Mouse (Mus musculus) ES-Bruce4 (cell line): ENCODE measurements around the gene Nlrp10. TPM values are rescaled to one million over a fixed set of nuclear protein-coding genes. Genes with fewer than 3 reads are reported as not detected.
A peak's percentile ranks its signal among the peaks of the same experiment; 100 is the strongest.

Experiments
- H3K27ac ChIP-seq: 2 replicates; pipeline ENCODE4 v1.5.1; 2012; ENCODE audit warnings: low read length, inconsistent platforms; ENCODE audit not compliant: insufficient read depth
- H3K27me3 ChIP-seq: 2 replicates; pipeline ENCODE4 v1.6.1; 2012; ENCODE audit warnings: mild to moderate bottlenecking, low read length, inconsistent platforms; ENCODE audit not compliant: control insufficient read depth, poor library complexity, insufficient read depth, severe bottlenecking
- H3K36me3 ChIP-seq: 2 replicates; pipeline ENCODE4 v1.6.1; 2012; ENCODE audit warnings: inconsistent platforms, mild to moderate bottlenecking, low read length, moderate library complexity; ENCODE audit not compliant: control insufficient read depth, poor library complexity, insufficient read depth, severe bottlenecking
- H3K4me1 ChIP-seq: one replicate; pipeline ENCODE4 v1.8.1; 2011; ENCODE audit warnings: low read length; ENCODE audit not compliant: control insufficient read depth, insufficient read depth
- H3K4me3 ChIP-seq: 2 replicates; pipeline ENCODE4 v1.5.1; 2011; ENCODE audit warnings: low read depth, mild to moderate bottlenecking, low read length
- H3K9ac ChIP-seq: 2 replicates; pipeline ENCODE4 v1.6.1; 2012; ENCODE audit warnings: low read depth, mild to moderate bottlenecking, inconsistent platforms; ENCODE audit not compliant: poor library complexity, severe bottlenecking
- H3K9me3 ChIP-seq: replicated peaks from 2 replicates; pipeline ENCODE4 v1.6.1; 2012; ENCODE audit warnings: mild to moderate bottlenecking, low read length, inconsistent platforms; ENCODE audit not compliant: control insufficient read depth, poor library complexity, insufficient read depth, severe bottlenecking
- CTCF ChIP-seq: IDR thresholded peaks from one replicate; pipeline ENCODE4 v1.8.1; 2011; ENCODE audit warnings: low read depth, low read length
- EP300 ChIP-seq: IDR thresholded peaks from 2 replicates; pipeline ENCODE4 v1.6.1; 2011; ENCODE audit warnings: low read depth, low read length; ENCODE audit not compliant: insufficient read depth
- POLR2A ChIP-seq: IDR thresholded peaks from one replicate; pipeline ENCODE4 v1.8.1; 2011; ENCODE audit warnings: low read length; ENCODE audit not compliant: insufficient read depth
- polyA plus RNA-seq: library from polyadenylated mRNA; stranded (reverse); fragments of >200 nt; gene quantifications from 2 replicates; pipeline ENCODE4 v1.2.4, GENCODE M21; 2011; ENCODE audit warnings: low read depth; ENCODE audit not compliant: missing spikeins, insufficient read depth, insufficient read length

The Nlrp10 gene
- polyA plus RNA-seq, 1 experiment = not detected

DNA sequence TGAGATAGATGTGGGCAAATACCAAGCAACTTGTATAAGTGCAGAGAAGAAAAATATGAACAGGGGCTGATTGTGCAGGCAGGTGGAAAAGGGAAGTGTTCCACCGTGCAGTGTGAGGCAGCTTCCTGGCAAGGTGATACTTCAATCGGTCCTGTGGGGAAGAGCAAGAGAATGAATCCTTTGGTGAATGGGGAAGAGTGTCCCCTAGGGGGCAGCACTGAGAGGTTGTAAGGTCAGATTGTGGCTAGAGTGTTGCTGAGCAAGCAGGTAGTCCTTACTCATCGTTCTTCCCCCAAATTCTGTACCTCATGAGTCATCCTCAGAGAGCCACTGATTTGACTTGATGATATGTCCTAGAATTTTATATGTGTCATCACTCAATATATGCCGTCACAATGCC lies 24.2 kb upstream of the Nlrp10 start:
- H3K9ac ChIP-seq = no peak overlapping the region
- no peaks in the 10 kb centered on the region for H3K4me1 ChIP-seq
- H3K4me3 ChIP-seq = no peak overlapping the region
- no peaks in the 10 kb centered on the region for H3K9me3 ChIP-seq
- no peak overlapping the region for H3K27ac ChIP-seq
- TF ChIP-seq POLR2A (no peak), CTCF (peak; percentile 59)
- H3K27me3 ChIP-seq = peaks cover 6% of the 10 kb centered on the region; the same call in 1 of the 2 replicates
- no peaks in the 10 kb centered on the region for H3K36me3 ChIP-seq

DNA sequence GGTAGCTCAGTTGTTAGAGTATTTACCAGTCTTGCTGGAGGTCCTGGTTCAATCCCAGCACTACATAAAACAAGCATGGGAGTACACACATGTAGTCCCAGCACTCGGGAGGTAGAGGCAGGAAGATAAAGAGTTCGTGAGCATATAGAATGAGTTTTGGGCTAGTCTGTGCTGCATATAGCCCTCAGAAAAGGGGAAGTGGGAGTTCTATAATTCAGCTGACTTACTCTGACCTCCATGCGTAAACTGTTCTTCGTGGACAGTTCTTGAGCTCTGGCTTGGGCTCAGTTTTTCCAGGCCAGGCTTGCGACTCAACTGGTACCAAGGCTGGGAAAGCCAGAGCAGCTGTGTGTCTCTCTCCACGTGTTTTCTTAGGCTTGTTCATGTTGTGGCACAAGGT lies 22.8 kb upstream of the Nlrp10 start:
- H3K9me3 ChIP-seq = no peaks in the 10 kb centered on the region
- H3K4me3 ChIP-seq = no peak overlapping the region
- H3K4me1 ChIP-seq = no peaks in the 10 kb centered on the region
- no peak for TF ChIP-seq EP300
- TF ChIP-seq CTCF = no peak
- TF ChIP-seq POLR2A = no peak
- peaks cover 6% of the 10 kb centered on the region; the same call in 1 of the 2 replicates for H3K27me3 ChIP-seq
- H3K27ac ChIP-seq = no peak overlapping the region
- no peaks in the 10 kb centered on the region for H3K36me3 ChIP-seq
- H3K9ac ChIP-seq = no peak overlapping the region

DNA sequence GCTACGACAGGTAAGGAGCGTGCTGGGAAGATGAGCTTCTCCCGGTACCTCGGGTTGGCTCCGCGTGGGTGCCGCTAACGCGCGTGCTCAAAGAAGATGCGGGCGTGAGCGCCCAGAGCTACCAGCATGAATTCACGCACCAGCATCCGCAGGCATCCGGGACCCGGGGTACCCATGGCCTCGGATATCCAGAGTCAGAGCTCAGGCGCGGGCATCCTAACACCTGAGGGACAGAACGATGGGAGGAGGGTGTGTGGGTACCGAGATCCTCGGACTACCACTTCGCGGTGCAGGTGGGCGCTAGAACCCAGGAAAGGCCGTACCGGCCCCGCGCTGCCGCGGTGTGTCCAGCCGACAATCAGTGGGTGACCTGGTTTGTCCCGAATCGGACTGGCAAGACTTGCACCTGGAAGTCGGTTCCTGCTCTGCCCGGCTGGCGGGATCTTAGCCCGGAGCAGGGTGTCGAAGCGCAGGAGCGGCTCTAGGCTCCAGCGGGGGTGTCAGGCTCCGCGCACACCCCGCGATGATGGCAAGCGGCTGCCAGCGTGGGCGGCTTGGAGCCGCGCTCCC lies 20.9 kb upstream of the Nlrp10 start:
- Histone ChIP-seq H3K9ac (peak overlapping the region; percentile 35), H3K9me3 (no peaks in the 10 kb centered on the region), H3K27me3 (peaks cover 6% of the 10 kb centered on the region; the same call in 1 of the 2 replicates), H3K4me3 (peak overlapping the region; percentile 73), H3K27ac (no peak overlapping the region), H3K4me1 (no peaks in the 10 kb centered on the region), H3K36me3 (0 out of 2 replicates have a peak, but pooled peaks cover under 1% of the 10 kb centered on the region)
- TF ChIP-seq POLR2A (no peak), EP300 (no peak), CTCF (no peak)

DNA sequence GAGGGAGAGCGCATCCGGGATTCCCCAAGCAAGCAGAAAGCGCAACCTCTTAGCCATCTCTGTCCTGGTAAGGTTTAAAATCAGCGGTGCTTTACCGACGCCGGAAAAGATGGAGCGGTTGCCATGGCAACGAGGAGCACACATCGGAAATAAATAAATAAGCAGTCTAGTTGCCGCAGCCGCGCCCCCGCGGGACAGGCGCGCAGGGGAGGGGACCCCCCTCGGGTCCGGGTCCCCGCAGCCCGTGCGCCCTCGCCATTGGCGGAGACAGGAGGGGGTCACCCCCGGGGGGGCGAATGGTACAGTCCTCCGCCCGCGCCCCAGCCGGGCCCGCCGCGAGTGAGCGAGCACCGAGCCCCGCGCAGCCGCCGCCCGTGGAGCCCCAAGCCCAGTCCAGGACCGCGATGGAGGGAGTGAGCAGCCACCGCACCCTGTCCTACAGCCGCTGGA lies 20.4 kb upstream of the Nlrp10 start, which contains the start of gene Tub:
Tub (plus strand) TSS at position 27 of the 450 bp plus-strand sequence.
- peaks cover 6% of the 10 kb centered on the region; the same call in 1 of the 2 replicates for H3K27me3 ChIP-seq
- H3K9ac ChIP-seq = peak within 1 kb of the TSS; percentile 35
- H3K4me1 ChIP-seq = no peaks in the 10 kb centered on the region
- H3K27ac ChIP-seq = no peak within 1 kb of the TSS
- H3K4me3 ChIP-seq = peak within 1 kb of the TSS; percentile 73
- H3K36me3 ChIP-seq = peaks cover 5% of the 10 kb centered on the region; the same call in 1 of the 2 replicates
- H3K9me3 ChIP-seq = no peaks in the 10 kb centered on the region
- TF ChIP-seq CTCF = no peak
- no peak for TF ChIP-seq EP300
- TF ChIP-seq POLR2A = no peak

DNA sequence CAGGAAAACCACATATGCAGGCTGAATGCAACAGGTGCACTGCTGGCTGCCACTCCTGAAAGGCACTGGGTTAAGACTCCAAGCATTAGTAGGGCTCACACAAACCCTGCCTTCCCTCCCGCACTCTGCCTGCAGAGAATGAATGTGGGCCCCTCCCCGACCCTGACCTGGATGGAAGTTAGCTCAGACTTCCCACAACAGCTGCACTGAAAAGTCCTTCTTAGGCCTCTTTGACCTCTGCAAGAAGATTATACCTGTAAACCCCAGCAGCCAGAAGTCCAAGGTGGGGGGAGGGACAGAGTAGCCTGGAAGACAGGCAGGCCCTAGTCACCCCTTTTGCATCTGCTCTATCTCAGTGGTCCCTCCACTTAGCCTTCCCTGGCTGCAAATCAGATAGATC lies 19.3 kb upstream of the Nlrp10 start:
- no peak for TF ChIP-seq CTCF
- TF ChIP-seq EP300 = no peak
- TF ChIP-seq POLR2A = no peak
- Histone ChIP-seq H3K27me3 (peaks cover 6% of the 10 kb centered on the region; the same call in 1 of the 2 replicates), H3K36me3 (peaks cover 10% of the 10 kb centered on the region), H3K9ac (no peak overlapping the region), H3K27ac (no peak overlapping the region), H3K4me1 (no peaks in the 10 kb centered on the region), H3K9me3 (no peaks in the 10 kb centered on the region), H3K4me3 (no peak overlapping the region)

DNA sequence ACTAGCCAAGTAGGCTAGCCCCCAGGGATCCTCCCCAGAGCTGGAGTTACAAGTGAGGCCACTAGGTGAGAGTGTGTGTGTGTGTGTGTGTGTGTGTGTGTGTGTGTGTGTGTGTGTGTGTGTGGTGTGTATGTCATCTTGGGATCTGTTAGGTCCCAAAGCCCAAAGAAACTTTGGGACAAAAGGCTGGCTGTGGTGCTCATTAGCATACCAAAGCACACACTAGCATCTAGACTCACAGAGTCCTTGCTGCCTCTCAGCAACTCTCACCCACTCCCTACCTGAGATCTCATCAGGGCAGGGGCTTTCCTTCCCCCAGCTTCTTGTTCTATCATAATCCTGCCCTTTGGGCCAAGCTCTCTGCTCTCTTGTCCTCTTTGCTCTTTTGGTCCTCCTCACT lies 18.6 kb upstream of the Nlrp10 start:
- Histone ChIP-seq H3K4me1 (no peaks in the 10 kb centered on the region), H3K36me3 (peaks cover 12% of the 10 kb centered on the region), H3K9me3 (no peaks in the 10 kb centered on the region), H3K9ac (no peak overlapping the region), H3K4me3 (no peak overlapping the region), H3K27ac (no peak overlapping the region), H3K27me3 (peaks cover 6% of the 10 kb centered on the region; the same call in 1 of the 2 replicates)
- TF ChIP-seq CTCF (no peak), POLR2A (no peak), EP300 (no peak)
